Comparison of ENCODE assay signal across 8 mouse cellular contexts in the genomic region with DNA sequence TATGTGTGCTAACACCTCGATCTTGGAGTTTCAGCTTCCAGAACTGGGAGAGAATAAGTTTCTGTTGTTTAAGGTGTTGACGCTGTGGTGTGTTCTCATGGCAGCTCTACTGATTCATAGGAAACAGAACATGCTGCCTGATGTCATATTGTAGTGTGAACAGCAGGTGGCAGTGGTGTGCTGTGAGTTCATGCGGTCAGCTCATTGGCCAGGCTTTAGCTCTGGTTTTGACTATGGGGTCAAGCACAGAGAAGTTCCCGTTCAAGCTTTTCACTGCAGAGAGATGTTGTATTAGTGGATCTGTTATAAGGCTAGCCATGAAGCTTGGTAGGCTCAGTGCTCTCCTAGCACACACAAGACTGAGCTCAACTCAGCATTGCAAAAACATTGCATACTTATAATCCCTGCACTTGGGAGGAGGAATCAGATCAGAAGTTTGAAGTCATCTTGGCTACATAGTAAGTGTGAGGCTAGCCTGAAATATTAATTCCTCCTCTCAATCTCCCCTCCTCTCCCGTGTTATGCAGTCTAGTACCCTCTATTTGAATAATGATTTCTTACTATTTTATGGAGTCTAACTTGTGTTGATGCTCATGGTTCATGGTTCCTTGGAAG.
DNase-seq lines count a peak whose midpoint lies in the region; ATAC-seq and TF ChIP-seq lines count a peak whose summit lies in the region.

No protein-coding gene starts in this region.

- no peaks in the 10 kb centered on the region for H3K36me3 ChIP-seq in spleen, adult 2 months (ENCODE audit: control insufficient read depth, insufficient read depth, low read length)
- H3K36me3 ChIP-seq in kidney, embryonic 14.5 days (ENCODE audit: control insufficient read depth, insufficient read depth, low read length): no peaks in the 10 kb centered on the region
- H3K36me3 ChIP-seq in limb, embryonic 11.5 days (ENCODE audit: control insufficient read depth, insufficient read depth, low read length): no peaks in the 10 kb centered on the region
- no peaks in the 10 kb centered on the region for H3K36me3 ChIP-seq in midbrain, embryonic 16.5 days (ENCODE audit: control insufficient read depth, insufficient read depth, low read length)

- peak; percentile 89 for ATAC-seq in kidney, embryonic 14.5 days (ENCODE audit: low FRiP score, low TSS enrichment)
- ATAC-seq in limb, embryonic 11.5 days (ENCODE audit: insufficient number of reproducible peaks, low FRiP score, low TSS enrichment, low read depth): peak; percentile 86
- ATAC-seq in midbrain, embryonic 16.5 days: peak; percentile 93

- no peak for TF ChIP-seq POLR2A in spleen, adult 2 months (IDR thresholded peaks at IDR 0.05; ENCODE audit: low read depth, low read length)

- H3K9me3 ChIP-seq in kidney, embryonic 14.5 days (ENCODE audit: control insufficient read depth, low read length): no peaks in the 10 kb centered on the region
- H3K9me3 ChIP-seq in limb, embryonic 11.5 days (ENCODE audit: control insufficient read depth, low read length): no peaks in the 10 kb centered on the region
- H3K9me3 ChIP-seq in midbrain, embryonic 16.5 days (replicated peaks; ENCODE audit: control insufficient read depth, low read length, poor library complexity, severe bottlenecking): no peaks in the 10 kb centered on the region

- no peak overlapping the region for H3K4me3 ChIP-seq in spleen, adult 2 months (ENCODE audit: extremely low read depth, insufficient read depth, insufficient read length)
- no peak overlapping the region for H3K4me3 ChIP-seq in kidney, embryonic 14.5 days (ENCODE audit: low read length)
- H3K4me3 ChIP-seq in limb, embryonic 11.5 days (ENCODE audit: low read depth, low read length): no peak overlapping the region
- no peak overlapping the region for H3K4me3 ChIP-seq in midbrain, embryonic 16.5 days (ENCODE audit: low read depth, low read length)

- no peaks in the 10 kb centered on the region for H3K4me1 ChIP-seq in spleen, adult 2 months (ENCODE audit: control insufficient read depth, insufficient read depth, insufficient read length)
- H3K4me1 ChIP-seq in kidney, embryonic 14.5 days (ENCODE audit: control insufficient read depth, insufficient read depth, low read length): no peaks in the 10 kb centered on the region
- H3K4me1 ChIP-seq in limb, embryonic 11.5 days (ENCODE audit: control insufficient read depth, insufficient read depth, low read length): no peaks in the 10 kb centered on the region
- H3K4me1 ChIP-seq in midbrain, embryonic 16.5 days (ENCODE audit: control insufficient read depth, insufficient read depth, low read length): no peaks in the 10 kb centered on the region

- no peak overlapping the region for H3K9ac ChIP-seq in kidney, embryonic 14.5 days (ENCODE audit: low read depth, low read length)
- no peak overlapping the region for H3K9ac ChIP-seq in limb, embryonic 11.5 days (ENCODE audit: low read length)
- no peak overlapping the region for H3K9ac ChIP-seq in midbrain, embryonic 16.5 days (ENCODE audit: low read depth, low read length)

- no peaks in the 10 kb centered on the region for H3K27me3 ChIP-seq in spleen, adult 2 months (ENCODE audit: control insufficient read depth, insufficient read depth, low read length)
- H3K27me3 ChIP-seq in kidney, embryonic 14.5 days (ENCODE audit: control insufficient read depth, insufficient read depth, low read length): no peaks in the 10 kb centered on the region
- no peaks in the 10 kb centered on the region for H3K27me3 ChIP-seq in limb, embryonic 11.5 days (ENCODE audit: control insufficient read depth, insufficient read depth, low read length)
- no peaks in the 10 kb centered on the region for H3K27me3 ChIP-seq in midbrain, embryonic 16.5 days (ENCODE audit: control insufficient read depth, insufficient read depth, low read depth, low read length)

- no peak overlapping the region for H3K27ac ChIP-seq in spleen, adult 2 months (ENCODE audit: insufficient read depth, low read length)
- no peak overlapping the region for H3K27ac ChIP-seq in kidney, embryonic 14.5 days (ENCODE audit: low read depth, low read length)
- H3K27ac ChIP-seq in limb, embryonic 11.5 days (replicated peaks; ENCODE audit: low read depth, low read length): no peak overlapping the region
- no peak overlapping the region for H3K27ac ChIP-seq in midbrain, embryonic 16.5 days (ENCODE audit: low read length)

- no peak for DNase-seq in spleen, adult 2 months (ENCODE audit: low read depth in 1 of 2, low spot score in 2 of 2)
- DNase-seq in spleen, adult 12 weeks (ENCODE audit: low spot score): no peak
- peak; percentile 49 to 71 for DNase-seq in cerebellum, postnatal 4 days (ENCODE audit: low spot score in 2 of 2)
- peak; percentile 54 for DNase-seq in gastrocnemius, postnatal 10 days
- DNase-seq in limb, embryonic 11.5 days (ENCODE audit: low spot score): peak; percentile 85
- peak; percentile 9 for DNase-seq in testis, postnatal 14 days (ENCODE audit: low spot score)

- TF ChIP-seq CTCF in spleen, adult 2 months (IDR thresholded peaks at IDR 0.05; ENCODE audit: extremely low read depth, insufficient read depth, insufficient read length, insufficient replicate concordance): peak; percentile 15; the same call in 1 of the 2 replicates

- H3K4me2 ChIP-seq in kidney, embryonic 14.5 days (replicated peaks; ENCODE audit: low read depth, low read length): no peak overlapping the region
- no peak overlapping the region for H3K4me2 ChIP-seq in limb, embryonic 11.5 days (ENCODE audit: low read depth, severe bottlenecking)
- H3K4me2 ChIP-seq in midbrain, embryonic 16.5 days (ENCODE audit: low read length): no peak overlapping the region

- WGBS in spleen, adult 2 months: 19% methylated on average over 5 of the region's 5 CpGs
- 20% methylated on average over 5 of the region's 5 CpGs for WGBS in kidney, embryonic 14.5 days
- WGBS in limb, embryonic 11.5 days: 29% methylated on average over 5 of the region's 5 CpGs
- WGBS in midbrain, embryonic 16.5 days: 19% methylated on average over 5 of the region's 5 CpGs

Comparison
In these comparisons a context has a peak if more than half of its experiments do, and no peak if none do; other contexts are left out.
1. DNase-seq: peak in cerebellum, postnatal 4 days (2 of 2), gastrocnemius, postnatal 10 days (single experiment), limb, embryonic 11.5 days (single experiment) and testis, postnatal 14 days (single experiment); none in spleen, adult 2 months (0 of 2) and spleen, adult 12 weeks (single experiment).
2. Peak in every context shown above with its lines, with median percentiles within 50 percentile points of each other: ATAC-seq.